Mouse (Mus musculus) embryonic fibroblast, embryonic 13.5 days (primary cell): ENCODE results near the gene Kif1c. TPM values are rescaled to one million over a fixed set of nuclear protein-coding genes. Genes with fewer than 3 reads are reported as not detected.
"Not testable (repeated sequence)": the region's sequence is repeated elsewhere in the genome, so short reads cannot be mapped to it uniquely, and the experiment has no call there.

Source experiments
- H3K27ac ChIP-seq: 2 replicates; pipeline ENCODE4 v1.5.1; 2012; ENCODE audit warnings: low read length, control low read depth, inconsistent platforms; ENCODE audit not compliant: insufficient read depth
- H3K4me1 ChIP-seq: 2 replicates; pipeline ENCODE4 v1.6.1; 2011; ENCODE audit warnings: low read length; ENCODE audit not compliant: control insufficient read depth, insufficient read depth
- H3K4me3 ChIP-seq: 2 replicates; pipeline ENCODE4 v1.5.1; 2011; ENCODE audit warnings: mild to moderate bottlenecking, control low read depth, low read length; ENCODE audit not compliant: insufficient read depth
- CTCF ChIP-seq: IDR thresholded peaks from 2 replicates; pipeline ENCODE4 v1.5.1; 2011; ENCODE audit warnings: mild to moderate bottlenecking, control low read depth, low read length, moderate library complexity, borderline replicate concordance; ENCODE audit not compliant: insufficient read depth
- POLR2A ChIP-seq: IDR thresholded peaks from 2 replicates; pipeline ENCODE4 v1.6.1; 2011; ENCODE audit warnings: low read depth, mild to moderate bottlenecking, control low read depth, low read length, moderate library complexity
- polyA plus RNA-seq: library from polyadenylated mRNA; stranded (reverse); fragments of >200 nt; gene quantifications from 2 replicates; pipeline ENCODE4 v1.2.4, GENCODE M21; 2011; ENCODE audit warnings: low read depth; ENCODE audit not compliant: missing spikeins, insufficient read length

Gene Kif1c
- polyA plus RNA-seq, 1 experiment: 88.5 TPM

DNA sequence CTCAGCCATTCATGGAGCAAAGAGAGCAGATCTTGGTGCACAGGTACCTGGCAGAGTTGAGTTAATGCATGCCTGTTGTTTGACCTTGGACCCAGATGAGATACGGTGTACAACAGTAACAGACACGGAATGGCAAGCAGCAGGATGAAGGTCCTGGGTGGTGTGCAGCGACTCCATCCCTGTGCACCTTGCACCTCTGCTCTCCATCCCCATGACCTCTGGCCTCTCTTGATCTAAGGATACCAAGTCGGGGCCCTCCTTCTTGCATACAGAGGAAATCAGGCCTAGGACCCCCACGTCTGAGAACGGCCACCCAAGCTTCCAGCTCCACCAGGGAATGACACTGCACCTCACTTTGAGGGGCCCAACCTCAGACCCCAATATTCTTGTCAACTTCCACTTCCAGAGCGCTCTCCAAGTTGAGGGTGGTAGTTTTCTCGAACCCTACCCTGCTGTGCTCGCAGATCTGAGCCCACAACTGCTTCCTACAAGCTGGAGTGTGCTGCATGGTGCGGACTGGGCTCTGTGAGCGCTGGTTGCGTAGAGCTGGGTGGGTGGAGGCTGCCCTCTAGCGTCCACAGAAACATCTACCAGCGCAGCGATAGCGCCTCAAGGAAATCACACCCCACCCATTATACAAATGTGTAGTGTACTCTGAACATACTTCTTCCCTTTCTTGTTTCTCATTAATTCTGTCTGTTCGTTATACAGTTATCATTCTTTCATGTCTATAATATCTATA, 76.7 kb downstream of the Kif1c start:
- TF ChIP-seq POLR2A: no peak
- TF ChIP-seq CTCF: peak; percentile 98
- H3K4me3 ChIP-seq: no peak overlapping the region
- H3K4me1 ChIP-seq: no peaks in the 10 kb centered on the region
- H3K27ac ChIP-seq: no peak overlapping the region

DNA sequence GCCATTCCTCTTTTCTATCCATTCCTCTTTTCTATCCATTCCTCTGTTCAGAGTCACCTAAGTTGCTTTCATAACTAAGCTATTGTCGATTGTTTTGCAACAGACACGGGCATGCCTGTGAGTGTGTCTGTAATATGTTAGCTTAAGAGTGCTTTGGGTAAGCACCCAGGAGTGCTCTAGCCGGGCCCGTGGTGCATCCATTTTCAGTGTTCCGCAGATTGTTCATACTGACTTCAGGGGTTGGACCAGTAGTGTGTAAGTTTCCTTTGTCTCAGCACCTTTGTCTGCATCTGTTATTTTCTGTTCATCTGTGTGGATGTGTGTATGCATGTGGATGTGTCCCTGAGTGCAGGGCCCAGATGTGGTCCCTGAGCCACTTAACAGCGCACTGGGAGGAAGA, 77.3 kb downstream of the Kif1c start:
- Histone ChIP-seq H3K27ac (no peak overlapping the region), H3K4me3 (no peak overlapping the region), H3K4me1 (no peaks in the 10 kb centered on the region)
- TF ChIP-seq POLR2A (no peak), CTCF (no peak)

DNA sequence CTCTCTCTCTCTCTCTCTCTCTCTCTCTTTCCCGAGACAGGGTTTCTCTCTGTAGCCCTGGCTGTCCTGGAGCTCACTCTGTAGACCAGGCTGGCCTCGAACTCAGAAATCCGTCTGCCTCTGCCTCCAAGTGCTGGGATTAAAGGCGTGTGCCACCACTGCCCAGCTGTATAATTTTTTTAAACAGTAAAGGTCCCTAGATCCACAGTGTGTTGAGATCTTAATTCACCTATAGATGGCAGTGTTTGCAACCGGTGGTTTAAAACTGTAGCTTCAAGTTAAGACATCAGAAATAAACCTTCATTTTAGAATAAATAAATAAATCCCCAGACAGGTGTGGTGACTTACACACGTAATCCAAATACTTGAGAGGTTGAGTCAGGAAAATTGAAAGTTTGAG, 77.7 kb downstream of the Kif1c start:
- H3K27ac ChIP-seq, H3K4me3 ChIP-seq, H3K4me1 ChIP-seq: not testable (repeated sequence)

Other genes starting within 250 kb of the Kif1c start
- gene Med11, start 248.6 kb upstream of the Kif1c start, polyA plus RNA-seq: 14.0 and 14.1 TPM in 2 replicates
- gene Zmynd15, start 241.1 kb upstream of the Kif1c start, polyA plus RNA-seq: 0.19 and 0.20 TPM in 2 replicates
- gene Cxcl16, start 240.6 kb upstream of the Kif1c start, polyA plus RNA-seq: 4.1 and 6.0 TPM in 2 replicates
- not detected in 2 replicates for gene Tm4sf5, start 195.3 kb upstream of the Kif1c start, polyA plus RNA-seq
- 0.79 TPM in 1 of 2 replicates, not detected in the other for gene Vmo1, start 185.9 kb upstream of the Kif1c start, polyA plus RNA-seq
- gene Gltpd2, start 181.4 kb upstream of the Kif1c start, polyA plus RNA-seq: not detected in 2 replicates
- gene Psmb6, start 175.2 kb upstream of the Kif1c start, polyA plus RNA-seq: 162 and 177 TPM in 2 replicates
- gene Gm40193, start 167.6 kb upstream of the Kif1c start, polyA plus RNA-seq: not detected in 2 replicates
- 19.7 and 23.3 TPM in 2 replicates for gene Pld2, start 160.5 kb upstream of the Kif1c start, polyA plus RNA-seq
- gene Mink1, start 137.7 kb upstream of the Kif1c start, polyA plus RNA-seq: 36.2 and 37.0 TPM in 2 replicates
- not detected in 2 replicates for gene 4930544D05Rik, start 84.7 kb upstream of the Kif1c start, polyA plus RNA-seq
- gene Chrne, start 81.3 kb upstream of the Kif1c start, polyA plus RNA-seq: not detected in 2 replicates
- gene Gp1ba, start 61.4 kb upstream of the Kif1c start, polyA plus RNA-seq: not detected in 2 replicates
- 14.9 and 19.5 TPM in 2 replicates for gene Rnf167, start 53.3 kb upstream of the Kif1c start, polyA plus RNA-seq
- 75.9 and 81.1 TPM in 2 replicates for gene Slc25a11, start 53.1 kb upstream of the Kif1c start, polyA plus RNA-seq
- gene Pfn1, start 45.9 kb upstream of the Kif1c start, polyA plus RNA-seq: 1,131 and 1,278 TPM in 2 replicates
- gene Eno3, start 43.3 kb upstream of the Kif1c start, polyA plus RNA-seq: 15.6 and 31.0 TPM in 2 replicates
- 91.1 and 106 TPM in 2 replicates for gene Spag7, start 31.1 kb upstream of the Kif1c start, polyA plus RNA-seq
- 15.3 and 16.4 TPM in 2 replicates for gene Camta2, start 12.4 kb upstream of the Kif1c start, polyA plus RNA-seq
- 1.2 and 2.4 TPM in 2 replicates for gene Inca1, start 393 bp upstream of the Kif1c start, polyA plus RNA-seq
- 1.5 and 2.5 TPM in 2 replicates for gene Zfp3, start 63.7 kb downstream of the Kif1c start, polyA plus RNA-seq
- gene Scimp, start 112.0 kb downstream of the Kif1c start, polyA plus RNA-seq: not detected in 2 replicates
- gene Rabep1, start 144.2 kb downstream of the Kif1c start, polyA plus RNA-seq: 54.8 and 57.8 TPM in 2 replicates